Comparison of ENCODE assay signal across 8 mouse cellular contexts in genomic region chr15:81811599-81811996, GRCm38 (mm10). TPM values are rescaled to one million over a fixed set of nuclear protein-coding genes. Genes with fewer than 3 reads are reported as not detected.
DNase-seq lines count a peak whose midpoint lies in the region; ATAC-seq and TF ChIP-seq lines count a peak whose summit lies in the region.

No protein-coding gene starts in this region.

- H3K27ac ChIP-seq in kidney, embryonic 14.5 days (ENCODE audit: low read depth, low read length) = peak overlapping the region; percentile 75
- peak overlapping the region; percentile 69 for H3K27ac ChIP-seq in bone marrow, adult 2 months (ENCODE audit: control insufficient read depth, insufficient read depth, low read depth, low read length, poor library complexity)
- H3K27ac ChIP-seq in hindbrain, embryonic 15.5 days (replicated peaks) = peak overlapping the region; percentile 86
- peak overlapping the region; percentile 72 for H3K27ac ChIP-seq in midbrain, embryonic 11.5 days (ENCODE audit: low read depth, low read length)

- H3K4me3 ChIP-seq in kidney, embryonic 14.5 days (ENCODE audit: low read length) = peak overlapping the region; percentile 60
- H3K4me3 ChIP-seq in bone marrow, adult 2 months (replicated peaks; ENCODE audit: control insufficient read depth, low read depth, low read length) = peak overlapping the region; percentile 78
- peak overlapping the region; percentile 73 for H3K4me3 ChIP-seq in hindbrain, embryonic 15.5 days
- peak overlapping the region; percentile 73 for H3K4me3 ChIP-seq in midbrain, embryonic 11.5 days (ENCODE audit: low read depth, low read length)

- H3K27me3 ChIP-seq in kidney, embryonic 14.5 days (ENCODE audit: control insufficient read depth, insufficient read depth, low read length) = no peaks in the 10 kb centered on the region
- no peaks in the 10 kb centered on the region for H3K27me3 ChIP-seq in hindbrain, embryonic 15.5 days
- H3K27me3 ChIP-seq in midbrain, embryonic 11.5 days (ENCODE audit: control insufficient read depth, insufficient read depth, low read length) = no peaks in the 10 kb centered on the region

- no peak for TF ChIP-seq CTCF in bone marrow, adult 2 months (IDR thresholded peaks at IDR 0.05; ENCODE audit: control insufficient read depth, insufficient read depth, low read length)

- peaks cover 17% of the 10 kb centered on the region for H3K36me3 ChIP-seq in kidney, embryonic 14.5 days (ENCODE audit: control insufficient read depth, insufficient read depth, low read length)
- peaks cover 15% of the 10 kb centered on the region for H3K36me3 ChIP-seq in hindbrain, embryonic 15.5 days
- peaks cover 5% of the 10 kb centered on the region; the same call in 1 of the 2 replicates for H3K36me3 ChIP-seq in midbrain, embryonic 11.5 days (ENCODE audit: control insufficient read depth, insufficient read depth, low read length)

- WGBS in kidney, embryonic 14.5 days = 3% methylated on average over 22 of the region's 26 CpGs
- 1% methylated on average over 26 of the region's 26 CpGs for WGBS in bone marrow, adult 2 months
- WGBS in hindbrain, embryonic 15.5 days = 2% methylated on average over 20 of the region's 26 CpGs
- WGBS in midbrain, embryonic 11.5 days = 1% methylated on average over 20 of the region's 26 CpGs

- peak overlapping the region; percentile 65 for H3K4me2 ChIP-seq in kidney, embryonic 14.5 days (replicated peaks; ENCODE audit: low read depth, low read length)
- peak overlapping the region; percentile 92 for H3K4me2 ChIP-seq in hindbrain, embryonic 15.5 days
- peak overlapping the region; percentile 90 for H3K4me2 ChIP-seq in midbrain, embryonic 11.5 days

- DNase-seq in kidney, postnatal 14 days = no peak
- no peak for DNase-seq in midbrain, embryonic 11.5 days (ENCODE audit: low spot score, missing footprints)
- no peak for DNase-seq in frontal cortex, adult 2 months (ENCODE audit: extremely low spot score in 1 of 2, low spot score in 1 of 2)
- no peak for DNase-seq in cerebellum, postnatal 36 days
- DNase-seq in thymus, postnatal 14 days = no peak

- peak overlapping the region; percentile 69 for H3K9ac ChIP-seq in kidney, embryonic 14.5 days (ENCODE audit: low read depth, low read length)
- peak overlapping the region; percentile 74 for H3K9ac ChIP-seq in hindbrain, embryonic 15.5 days
- peak overlapping the region; percentile 79 for H3K9ac ChIP-seq in midbrain, embryonic 11.5 days (ENCODE audit: low read length)

- no peak for TF ChIP-seq POLR2A in bone marrow, adult 2 months (IDR thresholded peaks at IDR 0.05; ENCODE audit: borderline replicate concordance, control insufficient read depth, low read depth, low read length)

- peaks cover 18% of the 10 kb centered on the region for H3K4me1 ChIP-seq in kidney, embryonic 14.5 days (ENCODE audit: control insufficient read depth, insufficient read depth, low read length)
- H3K4me1 ChIP-seq in bone marrow, adult 2 months (ENCODE audit: control insufficient read depth, insufficient read depth, low read length) = no peaks in the 10 kb centered on the region; the same call in 1 of the 2 replicates
- peaks cover 40% of the 10 kb centered on the region for H3K4me1 ChIP-seq in hindbrain, embryonic 15.5 days (replicated peaks)
- peaks cover 23% of the 10 kb centered on the region for H3K4me1 ChIP-seq in midbrain, embryonic 11.5 days (ENCODE audit: control insufficient read depth, insufficient read depth, low read length)

- ATAC-seq in kidney, embryonic 14.5 days (ENCODE audit: low FRiP score, low TSS enrichment) = peak; percentile 20
- peak; percentile 7 for ATAC-seq in hindbrain, embryonic 15.5 days (ENCODE audit: low FRiP score, low read depth)
- ATAC-seq in midbrain, embryonic 11.5 days (ENCODE audit: low FRiP score) = peak; percentile 31

- no peaks in the 10 kb centered on the region for H3K9me3 ChIP-seq in kidney, embryonic 14.5 days (ENCODE audit: control insufficient read depth, low read length)
- no peaks in the 10 kb centered on the region for H3K9me3 ChIP-seq in hindbrain, embryonic 15.5 days
- no peaks in the 10 kb centered on the region for H3K9me3 ChIP-seq in midbrain, embryonic 11.5 days (ENCODE audit: control insufficient read depth, low read length)

RNA-seq across cellular contexts. Expression of gene Tef, which starts 9.4 kb away (rescaled TPM):
- polyA plus RNA-seq in kidney, embryonic 14.5 days (2014; fragmentation: Nextera tagmentation; extraction: Ambion mirVana) = 16.1 and 19.2 TPM in 2 replicates
- polyA plus RNA-seq in bone marrow, adult 2 months (2011; ENCODE audit: insufficient read depth, insufficient read length, low replicate concordance, missing spikeins) = 6.4 and 16.2 TPM in 2 replicates
- 23.7 and 25.3 TPM in 2 replicates for polyA plus RNA-seq in hindbrain, embryonic 15.5 days (2015; fragmentation: Nextera tagmentation; extraction: Ambion mirVana)
- polyA plus RNA-seq in midbrain, embryonic 11.5 days (2014; fragmentation: Nextera tagmentation; extraction: Ambion mirVana) = 11.0 and 12.9 TPM in 2 replicates
- 245 and 256 TPM in 2 replicates for polyA plus RNA-seq in frontal cortex, adult 2 months (2012; rRNA removed)

RNA-seq across cellular contexts. Expression of gene Tob2, which starts 47.0 kb away (rescaled TPM):
- 19.4 and 24.1 TPM in 2 replicates for polyA plus RNA-seq in kidney, embryonic 14.5 days (2014; fragmentation: Nextera tagmentation; extraction: Ambion mirVana)
- 6.6 and 9.2 TPM in 2 replicates for polyA plus RNA-seq in bone marrow, adult 2 months (2011; ENCODE audit: insufficient read depth, insufficient read length, low replicate concordance, missing spikeins)
- polyA plus RNA-seq in hindbrain, embryonic 15.5 days (2015; fragmentation: Nextera tagmentation; extraction: Ambion mirVana) = 17.4 and 17.7 TPM in 2 replicates
- 10.4 and 12.9 TPM in 2 replicates for polyA plus RNA-seq in midbrain, embryonic 11.5 days (2014; fragmentation: Nextera tagmentation; extraction: Ambion mirVana)
- 21.1 and 22.6 TPM in 2 replicates for polyA plus RNA-seq in frontal cortex, adult 2 months (2012; rRNA removed)
